Mouse (Mus musculus) gastrocnemius, adult 18-20 months (tissue): ENCODE measurements around the gene Sash1. TPM values are rescaled to one million over a fixed set of nuclear protein-coding genes. Genes with fewer than 3 reads are reported as not detected.
A peak's percentile ranks its signal among the peaks of the same experiment; 100 is the strongest.

ENCODE experiments used
- DNase-seq: peaks from one replicate; pipeline ENCODE4 v3.0.0; 2021; ENCODE audit warnings: low spot score
- total RNA-seq, 2 experiments: library from RNA; stranded (reverse); gene quantifications; 2 replicates each; pipeline ENCODE4 v1.2.3; 2021

Gene Sash1
- total RNA-seq, 2 experiments from 2014 or later = 12.3 to 15.8 TPM

GRCm38 (mm10) chr10:8902412-8902811 is 16.5 kb upstream of the Sash1 start:
- no peak for DNase-seq

- DNase-seq = no peak
These were observed 13.1 kb upstream of the Sash1 start for GRCm38 (mm10) chr10:8898831-8899511.

GRCm38 (mm10) chr10:8898099-8898777 is 12.4 kb upstream of the Sash1 start:
- DNase-seq = no peak

GRCm38 (mm10) chr10:8894965-8895515 is 9.2 kb upstream of the Sash1 start:
- DNase-seq = no peak

GRCm38 (mm10) chr10:8890511-8890910 is 4.6 kb upstream of the Sash1 start:
- no peak for DNase-seq

- no peak for DNase-seq
These were observed 3.5 kb upstream of the Sash1 start for GRCm38 (mm10) chr10:8889341-8889740.

GRCm38 (mm10) chr10:8886528-8886854 is 621 bp upstream of the Sash1 start:
- no peak for DNase-seq

- no peak for DNase-seq
These were observed 669 bp downstream of the Sash1 start for GRCm38 (mm10) chr10:8885201-8885600.

GRCm38 (mm10) chr10:8884565-8884964 is 1.3 kb downstream of the Sash1 start:
- no peak for DNase-seq

- no peak for DNase-seq
These were observed 2.2 kb downstream of the Sash1 start for GRCm38 (mm10) chr10:8883686-8884085.

GRCm38 (mm10) chr10:8881736-8882135 is 4.1 kb downstream of the Sash1 start:
- no peak for DNase-seq

- no peak for DNase-seq
These were observed 4.8 kb downstream of the Sash1 start for GRCm38 (mm10) chr10:8880950-8881675.

GRCm38 (mm10) chr10:8878824-8879223 is 7.0 kb downstream of the Sash1 start:
- no peak for DNase-seq

- DNase-seq = no peak
These were observed 7.5 kb downstream of the Sash1 start for GRCm38 (mm10) chr10:8878381-8878780.

- peak; percentile 40 for DNase-seq
These were observed 12.1 kb downstream of the Sash1 start for GRCm38 (mm10) chr10:8873631-8874370.

GRCm38 (mm10) chr10:8872788-8873187 is 13.1 kb downstream of the Sash1 start:
- DNase-seq = no peak

GRCm38 (mm10) chr10:8871935-8872334 is 13.9 kb downstream of the Sash1 start:
- no peak for DNase-seq

GRCm38 (mm10) chr10:8870368-8870767 is 15.5 kb downstream of the Sash1 start:
- peak; percentile 45 for DNase-seq

- peak; percentile 79 for DNase-seq
These were observed 19.7 kb downstream of the Sash1 start for GRCm38 (mm10) chr10:8866062-8866642.

GRCm38 (mm10) chr10:8860655-8861054 is 25.2 kb downstream of the Sash1 start:
- no peak for DNase-seq

GRCm38 (mm10) chr10:8858718-8859117 is 27.2 kb downstream of the Sash1 start:
- DNase-seq = no peak
